Mouse (Mus musculus): Measurements from ENCODE around the gene Mtif2. TPM values are rescaled to one million over a fixed set of nuclear protein-coding genes. Genes with fewer than 3 reads are reported as not detected.
A peak's percentile ranks its signal among the peaks of the same experiment; 100 is the strongest.

Gene Mtif2
- polyA plus RNA-seq, 1 experiment from 2014 or later = 37.5 TPM

DNA sequence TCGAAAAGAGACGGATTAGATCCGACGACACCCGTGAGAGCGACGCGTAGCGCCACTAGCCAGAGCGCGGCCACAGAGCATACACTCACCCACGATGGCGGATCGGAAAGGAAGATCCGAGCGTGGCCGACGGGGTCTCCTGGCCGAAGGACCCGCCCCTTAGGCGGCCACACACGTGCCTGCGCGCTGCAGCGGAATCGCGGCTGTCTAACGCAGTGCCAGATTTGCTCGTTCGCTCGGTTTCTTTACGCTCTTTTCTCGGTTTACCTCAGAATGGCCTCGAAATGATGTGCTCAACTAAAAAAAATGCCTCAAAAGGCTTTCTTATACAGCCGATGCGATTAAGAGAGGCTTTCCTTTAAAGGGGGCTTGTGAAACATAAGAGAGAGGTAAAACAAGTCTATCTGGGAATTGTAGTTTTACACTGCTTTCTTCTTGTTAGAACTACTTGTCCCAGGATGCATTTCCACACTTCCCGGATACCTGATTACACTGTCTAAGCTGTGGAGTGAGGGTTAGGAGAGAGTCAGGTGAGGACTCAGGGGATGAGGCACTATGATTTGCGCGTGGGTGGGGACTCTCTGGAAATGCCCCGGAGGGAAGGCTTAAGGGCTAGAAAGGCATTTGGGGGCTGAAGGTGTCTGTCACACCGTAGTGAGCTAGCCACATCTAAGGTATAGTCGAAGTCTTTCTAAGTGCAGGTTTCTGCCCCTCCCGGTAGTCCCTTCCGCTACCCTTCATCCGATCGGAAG is 21.7 kb downstream of the Mtif2 start, which contains the start of the genes Clhc1 and Rps27a:
Clhc1 (plus strand) TSS at position 199 of the 752 bp plus-strand sequence.
Rps27a (minus strand) TSS at position 358 of the 752 bp plus-strand sequence.
- H3K4me1 ChIP-seq (ENCODE audit: control insufficient read depth, insufficient read depth, low read length) = no peaks in the 10 kb centered on the region
- H3K27ac ChIP-seq (replicated peaks; ENCODE audit: low read depth, low read length) = peak within 1 kb of the TSS; percentile 68
- H3K27me3 ChIP-seq (ENCODE audit: control insufficient read depth, insufficient read depth, low read length) = no peaks in the 10 kb centered on the region
- H3K9ac ChIP-seq (ENCODE audit: low read length) = peak within 1 kb of the TSS; percentile 95
- ATAC-seq (ENCODE audit: insufficient number of reproducible peaks, low FRiP score, low TSS enrichment, low read depth) (peak; percentile 97), DNase-seq (ENCODE audit: low spot score) (peak; percentile 95)
- peak within 1 kb of the TSS; percentile 65 for H3K4me2 ChIP-seq (ENCODE audit: low read depth, severe bottlenecking)
- under 1% methylated on average over 46 of the region's 46 CpGs for WGBS
- no peaks in the 10 kb centered on the region for H3K9me3 ChIP-seq (ENCODE audit: control insufficient read depth, low read length)
- peaks cover 5% of the 10 kb centered on the region; the same call in 1 of the 2 replicates for H3K36me3 ChIP-seq (ENCODE audit: control insufficient read depth, insufficient read depth, low read length)
- peak within 1 kb of the TSS; percentile 70 for H3K4me3 ChIP-seq (ENCODE audit: low read depth, low read length)

DNA sequence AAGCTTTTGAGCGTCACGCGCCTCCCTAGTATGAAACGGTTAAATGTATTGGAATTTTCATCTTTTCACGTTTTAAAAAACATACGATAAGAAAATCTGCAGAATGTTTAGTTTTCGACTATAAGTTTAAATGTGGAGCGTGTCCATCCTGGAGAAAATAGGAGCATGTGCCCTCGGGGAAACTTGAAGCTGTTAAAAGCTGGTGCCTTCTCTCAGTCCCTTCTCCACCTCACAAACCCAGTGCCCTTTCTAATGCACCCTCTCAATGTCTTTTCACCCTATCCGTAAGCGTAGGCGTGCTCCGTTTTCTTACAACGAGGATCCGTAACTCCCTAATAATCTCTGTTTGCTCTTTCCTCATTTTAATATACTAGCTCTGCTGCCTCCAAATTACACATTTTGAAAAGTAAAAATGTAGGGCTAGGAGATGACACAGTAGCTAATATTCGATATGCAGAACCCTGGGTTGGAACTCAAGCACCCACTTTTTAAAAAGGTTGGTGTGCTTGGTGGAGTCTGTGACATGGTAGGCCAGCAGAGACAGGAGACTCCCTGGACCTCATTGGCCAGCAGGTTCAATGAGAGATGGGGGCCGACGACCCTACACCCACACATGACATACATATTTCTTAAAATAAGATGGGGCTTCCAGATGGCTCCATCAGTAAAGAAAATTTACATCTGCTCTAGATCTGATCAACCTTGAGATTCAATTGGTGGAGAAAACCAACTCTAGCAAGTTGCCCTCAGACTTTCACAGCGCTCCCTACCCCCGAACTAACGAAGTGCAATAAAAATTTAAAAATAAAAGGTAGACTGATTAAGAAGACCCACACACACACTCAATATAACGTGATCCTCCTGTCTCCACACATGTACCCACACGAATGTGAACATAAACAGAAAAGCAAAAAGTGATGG is 22.6 kb downstream of the Mtif2 start:
- WGBS = 24% methylated on average over 23 of the region's 23 CpGs
- no peaks in the 10 kb centered on the region for H3K4me1 ChIP-seq (ENCODE audit: control insufficient read depth, insufficient read depth, low read length)
- no peak for ATAC-seq (ENCODE audit: insufficient number of reproducible peaks, low FRiP score, low TSS enrichment, low read depth)
- no peaks in the 10 kb centered on the region for H3K27me3 ChIP-seq (ENCODE audit: control insufficient read depth, insufficient read depth, low read length)
- H3K9me3 ChIP-seq (ENCODE audit: control insufficient read depth, low read length) = no peaks in the 10 kb centered on the region
- H3K27ac ChIP-seq (replicated peaks; ENCODE audit: low read depth, low read length) = no peak overlapping the region
- DNase-seq (ENCODE audit: low spot score) = no peak
- peaks cover 5% of the 10 kb centered on the region; the same call in 1 of the 2 replicates for H3K36me3 ChIP-seq (ENCODE audit: control insufficient read depth, insufficient read depth, low read length)
- peak overlapping the region; percentile 95 for H3K9ac ChIP-seq (ENCODE audit: low read length)
- H3K4me2 ChIP-seq (ENCODE audit: low read depth, severe bottlenecking) = peak overlapping the region; percentile 65
- peak overlapping the region; percentile 70 for H3K4me3 ChIP-seq (ENCODE audit: low read depth, low read length)

DNA sequence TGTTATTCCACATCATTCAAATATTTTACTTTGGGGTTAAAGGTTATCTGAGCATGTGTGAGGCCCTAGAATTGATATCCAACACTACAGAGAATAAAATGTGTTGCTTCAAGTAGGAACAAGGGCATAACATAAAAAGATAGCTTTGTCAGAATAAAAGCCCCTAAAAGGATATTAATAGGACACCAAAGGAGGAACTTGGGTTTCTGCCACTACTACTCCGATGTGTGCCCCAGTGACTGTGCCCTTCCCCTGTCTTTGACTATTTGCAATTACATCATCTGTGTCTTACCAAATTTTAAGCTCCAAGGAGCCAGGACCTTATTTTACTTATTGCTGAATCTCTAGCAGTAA is 23.2 kb downstream of the Mtif2 start:
- no peak overlapping the region for H3K27ac ChIP-seq (replicated peaks; ENCODE audit: low read depth, low read length)
- H3K4me2 ChIP-seq (ENCODE audit: low read depth, severe bottlenecking) = no peak overlapping the region
- peaks cover 5% of the 10 kb centered on the region; the same call in 1 of the 2 replicates for H3K36me3 ChIP-seq (ENCODE audit: control insufficient read depth, insufficient read depth, low read length)
- no peaks in the 10 kb centered on the region for H3K27me3 ChIP-seq (ENCODE audit: control insufficient read depth, insufficient read depth, low read length)
- no peaks in the 10 kb centered on the region for H3K4me1 ChIP-seq (ENCODE audit: control insufficient read depth, insufficient read depth, low read length)
- WGBS = 92% methylated on average over 1 of the region's 1 CpGs
- H3K9ac ChIP-seq (ENCODE audit: low read length) = no peak overlapping the region
- no peaks in the 10 kb centered on the region for H3K9me3 ChIP-seq (ENCODE audit: control insufficient read depth, low read length)
- ATAC-seq (ENCODE audit: insufficient number of reproducible peaks, low FRiP score, low TSS enrichment, low read depth) = no peak
- no peak overlapping the region for H3K4me3 ChIP-seq (ENCODE audit: low read depth, low read length)
- DNase-seq (ENCODE audit: low spot score) = no peak

DNA sequence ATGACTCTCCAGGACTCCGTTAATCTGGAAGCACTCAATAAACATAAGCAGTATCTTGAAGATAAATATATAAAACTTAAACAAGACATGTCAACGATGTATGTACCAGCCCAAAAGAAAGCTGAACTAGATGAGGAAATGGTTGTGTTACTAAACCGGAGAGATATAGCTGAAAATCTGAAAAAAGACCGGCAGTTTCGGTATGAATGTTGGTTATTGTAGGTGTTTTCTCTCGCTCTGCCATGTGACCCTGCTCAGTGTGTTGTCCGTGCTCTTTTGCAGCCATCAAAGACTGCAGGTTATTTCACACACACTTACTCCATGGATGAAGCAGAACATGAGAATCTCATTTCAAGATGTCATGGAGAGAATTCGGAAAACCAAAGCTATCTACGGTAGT is 34.2 kb downstream of the Mtif2 start:
- Histone ChIP-seq H3K27me3 (ENCODE audit: control insufficient read depth, insufficient read depth, low read length) (no peaks in the 10 kb centered on the region), H3K4me1 (ENCODE audit: control insufficient read depth, insufficient read depth, low read length) (no peaks in the 10 kb centered on the region), H3K9ac (ENCODE audit: low read length) (no peak overlapping the region), H3K9me3 (ENCODE audit: control insufficient read depth, low read length) (no peaks in the 10 kb centered on the region), H3K4me2 (ENCODE audit: low read depth, severe bottlenecking) (no peak overlapping the region), H3K36me3 (ENCODE audit: control insufficient read depth, insufficient read depth, low read length) (no peaks in the 10 kb centered on the region), H3K27ac (replicated peaks; ENCODE audit: low read depth, low read length) (no peak overlapping the region), H3K4me3 (ENCODE audit: low read depth, low read length) (no peak overlapping the region)
- ATAC-seq (ENCODE audit: insufficient number of reproducible peaks, low FRiP score, low TSS enrichment, low read depth) (no peak), DNase-seq (ENCODE audit: low spot score) (no peak)
- 90% methylated on average over 9 of the region's 9 CpGs for WGBS

DNA sequence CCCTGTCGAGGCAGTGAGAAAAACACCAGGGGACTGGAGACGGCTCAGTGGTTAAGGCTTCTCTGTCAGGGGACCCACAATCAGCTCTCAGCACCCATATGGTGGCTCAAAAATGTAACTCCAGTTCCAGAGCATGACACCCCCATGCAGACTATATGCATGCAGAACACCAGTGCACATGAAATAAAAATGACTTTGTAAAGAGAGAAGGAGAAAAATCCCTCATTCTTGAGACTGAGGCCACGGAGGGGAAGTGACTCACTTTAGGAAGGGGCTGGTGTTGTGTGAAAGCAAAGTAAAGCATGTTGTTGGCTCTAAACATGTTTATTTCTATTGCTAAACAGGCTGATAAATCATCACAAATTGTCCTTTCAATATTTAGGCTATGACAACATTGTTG is 34.8 kb downstream of the Mtif2 start:
- no peak for ATAC-seq (ENCODE audit: insufficient number of reproducible peaks, low FRiP score, low TSS enrichment, low read depth)
- H3K27me3 ChIP-seq (ENCODE audit: control insufficient read depth, insufficient read depth, low read length) = no peaks in the 10 kb centered on the region
- DNase-seq (ENCODE audit: low spot score) = no peak
- H3K36me3 ChIP-seq (ENCODE audit: control insufficient read depth, insufficient read depth, low read length) = no peaks in the 10 kb centered on the region
- no peaks in the 10 kb centered on the region for H3K4me1 ChIP-seq (ENCODE audit: control insufficient read depth, insufficient read depth, low read length)
- WGBS = 91% methylated on average over 3 of the region's 3 CpGs
- no peak overlapping the region for H3K4me3 ChIP-seq (ENCODE audit: low read depth, low read length)
- no peak overlapping the region for H3K4me2 ChIP-seq (ENCODE audit: low read depth, severe bottlenecking)
- no peak overlapping the region for H3K27ac ChIP-seq (replicated peaks; ENCODE audit: low read depth, low read length)
- H3K9me3 ChIP-seq (ENCODE audit: control insufficient read depth, low read length) = no peaks in the 10 kb centered on the region
- H3K9ac ChIP-seq (ENCODE audit: low read length) = no peak overlapping the region

DNA sequence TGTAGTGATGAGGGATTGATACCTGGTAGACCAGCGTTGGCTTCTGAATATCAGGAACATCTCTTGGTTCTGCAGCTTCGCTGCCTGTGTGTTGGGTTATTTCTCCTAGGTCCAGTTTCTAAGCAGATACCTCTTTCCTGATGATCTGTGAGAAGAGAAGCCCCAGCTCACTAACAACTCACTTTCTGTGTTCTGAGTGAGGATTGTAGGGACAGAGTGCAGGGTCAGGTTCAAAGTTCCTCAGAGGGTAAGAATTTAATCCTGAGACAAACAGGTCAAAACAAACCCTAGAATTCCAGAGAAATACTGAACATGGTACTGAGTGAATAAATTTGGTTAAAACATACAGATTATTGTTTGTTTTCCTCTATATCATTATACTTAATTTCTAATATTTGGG is 37.2 kb downstream of the Mtif2 start:
- Histone ChIP-seq H3K36me3 (ENCODE audit: control insufficient read depth, insufficient read depth, low read length) (no peaks in the 10 kb centered on the region), H3K4me3 (ENCODE audit: low read depth, low read length) (no peak overlapping the region), H3K4me1 (ENCODE audit: control insufficient read depth, insufficient read depth, low read length) (no peaks in the 10 kb centered on the region), H3K9ac (ENCODE audit: low read length) (no peak overlapping the region), H3K27me3 (ENCODE audit: control insufficient read depth, insufficient read depth, low read length) (no peaks in the 10 kb centered on the region), H3K9me3 (ENCODE audit: control insufficient read depth, low read length) (no peaks in the 10 kb centered on the region), H3K27ac (replicated peaks; ENCODE audit: low read depth, low read length) (no peak overlapping the region), H3K4me2 (ENCODE audit: low read depth, severe bottlenecking) (no peak overlapping the region)
- ATAC-seq (ENCODE audit: insufficient number of reproducible peaks, low FRiP score, low TSS enrichment, low read depth) (no peak), DNase-seq (ENCODE audit: low spot score) (no peak)
- 93% methylated on average over 2 of the region's 2 CpGs for WGBS

DNA sequence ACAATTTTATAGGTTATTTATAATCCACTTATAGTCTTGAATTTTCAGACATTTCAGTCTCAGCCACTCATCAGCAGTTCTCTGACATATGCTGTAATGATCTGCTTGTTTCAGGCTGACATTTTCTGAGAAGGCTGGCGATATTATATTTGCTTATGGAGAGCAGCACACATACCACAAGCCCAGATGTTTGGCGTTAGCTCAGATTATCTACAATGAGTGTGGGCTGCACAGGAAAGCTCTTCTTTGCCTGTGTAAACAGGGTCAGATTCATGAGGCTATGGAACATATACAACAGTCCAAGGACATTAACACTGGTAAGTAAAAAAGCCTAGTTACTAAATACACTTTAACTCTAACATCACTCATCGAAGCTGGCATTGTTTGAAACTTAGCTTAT is 45.3 kb downstream of the Mtif2 start:
- no peaks in the 10 kb centered on the region for H3K4me1 ChIP-seq (ENCODE audit: control insufficient read depth, insufficient read depth, low read length)
- H3K9me3 ChIP-seq (ENCODE audit: control insufficient read depth, low read length) = no peaks in the 10 kb centered on the region
- WGBS = 74% methylated on average over 3 of the region's 3 CpGs
- H3K27me3 ChIP-seq (ENCODE audit: control insufficient read depth, insufficient read depth, low read length) = no peaks in the 10 kb centered on the region
- H3K4me3 ChIP-seq (ENCODE audit: low read depth, low read length) = no peak overlapping the region
- ATAC-seq (ENCODE audit: insufficient number of reproducible peaks, low FRiP score, low TSS enrichment, low read depth) (no peak), DNase-seq (ENCODE audit: low spot score) (no peak)
- H3K27ac ChIP-seq (replicated peaks; ENCODE audit: low read depth, low read length) = no peak overlapping the region
- H3K36me3 ChIP-seq (ENCODE audit: control insufficient read depth, insufficient read depth, low read length) = no peaks in the 10 kb centered on the region
- H3K4me2 ChIP-seq (ENCODE audit: low read depth, severe bottlenecking) = no peak overlapping the region
- H3K9ac ChIP-seq (ENCODE audit: low read length) = no peak overlapping the region

DNA sequence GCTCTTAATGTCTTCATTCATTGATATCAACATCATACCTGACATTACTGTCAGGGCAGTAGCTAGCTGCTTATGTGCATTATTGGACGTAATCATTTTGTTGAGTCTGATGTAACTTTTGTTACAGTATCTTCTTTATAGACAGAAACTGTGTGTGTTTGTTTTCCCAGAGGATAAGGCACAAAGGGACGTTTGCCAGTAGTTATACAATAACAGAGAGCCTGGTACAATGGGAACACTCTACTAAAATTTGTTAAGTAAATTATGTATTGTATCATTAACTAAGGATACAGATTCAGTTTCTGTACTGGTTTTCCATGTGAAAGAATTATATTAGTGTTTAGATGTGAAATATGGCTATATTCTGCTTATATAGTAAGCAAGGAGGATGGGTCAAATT is 46.4 kb downstream of the Mtif2 start:
- Histone ChIP-seq H3K36me3 (ENCODE audit: control insufficient read depth, insufficient read depth, low read length) (no peaks in the 10 kb centered on the region), H3K27ac (replicated peaks; ENCODE audit: low read depth, low read length) (no peak overlapping the region), H3K9me3 (ENCODE audit: control insufficient read depth, low read length) (no peaks in the 10 kb centered on the region), H3K4me3 (ENCODE audit: low read depth, low read length) (no peak overlapping the region), H3K4me1 (ENCODE audit: control insufficient read depth, insufficient read depth, low read length) (no peaks in the 10 kb centered on the region), H3K4me2 (ENCODE audit: low read depth, severe bottlenecking) (no peak overlapping the region), H3K27me3 (ENCODE audit: control insufficient read depth, insufficient read depth, low read length) (no peaks in the 10 kb centered on the region), H3K9ac (ENCODE audit: low read length) (no peak overlapping the region)
- WGBS = 78% methylated on average over 2 of the region's 2 CpGs
- ATAC-seq (ENCODE audit: insufficient number of reproducible peaks, low FRiP score, low TSS enrichment, low read depth) (no peak), DNase-seq (ENCODE audit: low spot score) (no peak)

All from limb, embryonic 11.5 days (tissue).